Mouse (Mus musculus) stomach, postnatal 0 days (tissue): ENCODE measurements around the gene Ube2e3. TPM values are rescaled to one million over a fixed set of nuclear protein-coding genes. Genes with fewer than 3 reads are reported as not detected.

ENCODE experiments used
- ATAC-seq: fragments of 200-750 bp; cut with Nextera tagmentation; 2 replicates; pipeline ENCODE4 v1.8.0; 2017; ENCODE audit not compliant: low FRiP score, low TSS enrichment
- DNase-seq: peaks from one replicate; pipeline ENCODE4 v3.0.0-alpha.2; 2016; ENCODE audit warnings: low spot score
- H3K27ac ChIP-seq: fragments of 300-500 bp; sonication (generic); replicated peaks from 2 replicates; pipeline ENCODE4 v1.5.1; 2014; ENCODE audit warnings: mild to moderate bottlenecking, control low read depth
- H3K27me3 ChIP-seq: fragments of 300-500 bp; sonication (generic); 2 replicates; pipeline ENCODE4 v1.6.1; 2014; ENCODE audit warnings: low read length; ENCODE audit not compliant: control insufficient read depth, insufficient read depth
- H3K36me3 ChIP-seq: fragments of 300-500 bp; sonication (generic); 2 replicates; pipeline ENCODE4 v1.6.1; 2014; ENCODE audit warnings: low read length, mixed read lengths; ENCODE audit not compliant: control insufficient read depth, insufficient read depth
- H3K4me1 ChIP-seq: fragments of 300-500 bp; sonication (generic); replicated peaks from 2 replicates; pipeline ENCODE4 v1.6.1; 2014; ENCODE audit warnings: antibody characterized with exemption; ENCODE audit not compliant: control insufficient read depth, insufficient read depth
- H3K4me2 ChIP-seq: fragments of 300-500 bp; sonication (generic); replicated peaks from 2 replicates; pipeline ENCODE4 v1.6.1; 2014; ENCODE audit warnings: low read depth, mild to moderate bottlenecking, control low read depth, moderate library complexity
- H3K4me3 ChIP-seq: fragments of 300-500 bp; sonication (generic); 2 replicates; pipeline ENCODE4 v1.5.1; 2014; ENCODE audit warnings: low read depth, low read length, control low read depth
- H3K9ac ChIP-seq: fragments of 300-500 bp; sonication (generic); 2 replicates; pipeline ENCODE4 v1.6.1; 2014; ENCODE audit warnings: mild to moderate bottlenecking, low read length, control low read depth, mixed read lengths
- H3K9me3 ChIP-seq: fragments of 300-500 bp; sonication (generic); 2 replicates; pipeline ENCODE4 v1.6.1; 2016; ENCODE audit warnings: low read length; ENCODE audit not compliant: control insufficient read depth
- CTCF ChIP-seq: IDR thresholded peaks from 2 replicates; pipeline ENCODE4 v1.5.1; 2016; ENCODE audit warnings: antibody characterized with exemption, low read depth, mild to moderate bottlenecking, moderate library complexity
- EP300 ChIP-seq: optimal IDR thresholded peaks from 2 replicates; pipeline ENCODE3; 2016; ENCODE audit warnings: antibody characterized with exemption
- WGBS: fragments of 180-500 bp; shearing (Covaris S2); extraction: QIAGEN DNeasy Blood & Tissue Kit; methylation state at CpG from one replicate; pipeline ENCODE4 v1.1.7; 2014; 5-methylcytosine and 5-hydroxymethylcytosine counted together
- polyA plus RNA-seq: library from polyadenylated mRNA; unstranded; fragments of >200 nt; fragmentation: Nextera tagmentation; extraction: Ambion mirVana; gene quantifications from 2 replicates; pipeline ENCODE4 v1.2.1, GENCODE M21; 2015

Ube2e3 gene
- polyA plus RNA-seq, 1 experiment from 2014 or later: 54.0 TPM

DNA sequence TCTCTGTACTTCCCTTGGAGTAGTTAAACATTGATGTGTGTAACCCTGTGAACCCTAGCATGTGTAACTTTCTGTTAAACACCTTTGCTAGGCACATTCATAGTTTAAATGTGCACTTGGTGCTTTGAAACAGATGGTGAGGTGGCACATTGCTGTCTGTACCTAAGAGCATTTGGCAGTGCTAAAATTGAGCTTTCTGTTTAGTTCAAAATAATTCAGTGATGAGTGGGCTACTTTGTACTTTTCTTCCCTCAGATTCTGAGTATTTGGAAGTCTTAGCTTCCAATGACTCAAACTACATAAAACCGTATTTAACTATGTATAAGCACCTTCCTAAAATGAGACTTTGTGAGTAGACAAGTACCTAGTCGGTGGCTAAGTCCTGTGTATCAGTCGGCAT, 59.7 kb downstream of the Ube2e3 start:
- Histone ChIP-seq H3K4me2 (no peak overlapping the region), H3K27ac (no peak overlapping the region), H3K9me3 (no peaks in the 10 kb centered on the region), H3K36me3 (no peaks in the 10 kb centered on the region), H3K27me3 (no peaks in the 10 kb centered on the region), H3K4me1 (peaks cover 4% of the 10 kb centered on the region; the same call in 1 of the 2 replicates), H3K4me3 (no peak overlapping the region), H3K9ac (no peak overlapping the region)
- TF ChIP-seq CTCF (no peak), EP300 (no peak)
- ATAC-seq (no peak), DNase-seq (no peak)
- WGBS: 28% methylated on average over 3 of the region's 3 CpGs

GRCm38 (mm10) chr2:78928080-78928479, 60.2 kb downstream of the Ube2e3 start:
- WGBS: 40% methylated on average over 5 of the region's 5 CpGs
- Histone ChIP-seq H3K27ac (no peak overlapping the region), H3K27me3 (no peaks in the 10 kb centered on the region), H3K9ac (no peak overlapping the region), H3K36me3 (no peaks in the 10 kb centered on the region), H3K4me1 (peaks cover 4% of the 10 kb centered on the region; the same call in 1 of the 2 replicates), H3K4me3 (no peak overlapping the region), H3K4me2 (no peak overlapping the region), H3K9me3 (no peaks in the 10 kb centered on the region)
- no peak for TF ChIP-seq CTCF
- TF ChIP-seq EP300: no peak
- ATAC-seq (no peak), DNase-seq (no peak)

- H3K4me2 ChIP-seq: no peak overlapping the region
- WGBS: 39% methylated on average over 2 of the region's 2 CpGs
Observed at GRCm38 (mm10) chr2:78931358-78931757, 63.4 kb downstream of the Ube2e3 start.

DNA sequence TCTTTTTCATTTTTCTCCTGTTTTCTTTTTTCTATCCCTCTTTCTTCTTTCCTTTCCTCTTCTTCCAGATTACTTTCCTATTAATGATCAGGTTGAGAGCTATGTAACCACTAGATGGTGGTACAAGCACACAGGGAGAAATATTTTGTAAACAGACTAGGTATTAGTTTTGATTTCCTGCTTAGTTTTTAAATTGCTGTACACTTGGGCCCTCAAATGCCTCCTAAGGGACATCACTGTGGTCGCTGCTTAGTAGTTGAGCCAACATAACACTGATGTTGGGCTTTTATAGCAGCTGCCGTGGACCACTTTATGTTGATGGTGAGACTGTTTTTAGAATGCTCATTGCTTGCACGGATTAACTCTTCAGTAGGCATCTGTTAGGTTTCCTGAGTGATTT, 91.5 kb downstream of the Ube2e3 start:
- Histone ChIP-seq H3K9me3 (no peaks in the 10 kb centered on the region), H3K36me3 (no peaks in the 10 kb centered on the region), H3K9ac (no peak overlapping the region), H3K4me3 (no peak overlapping the region), H3K27me3 (no peaks in the 10 kb centered on the region), H3K4me2 (peak overlapping the region; percentile 17; the same call in 1 of the 2 replicates), H3K27ac (no peak overlapping the region), H3K4me1 (no peaks in the 10 kb centered on the region)
- DNase-seq (no peak), ATAC-seq (no peak)
- TF ChIP-seq EP300: no peak
- TF ChIP-seq CTCF: peak; percentile 93
- WGBS: 33% methylated on average over 3 of the region's 3 CpGs

More at GRCm38 (mm10) chr2:78931358-78931757, 63.4 kb downstream of the Ube2e3 start:
- no peak overlapping the region for H3K27ac ChIP-seq
- H3K4me1 ChIP-seq: peaks cover 4% of the 10 kb centered on the region; the same call in 1 of the 2 replicates
- no peak overlapping the region for H3K4me3 ChIP-seq
- H3K27me3 ChIP-seq: no peaks in the 10 kb centered on the region
- H3K36me3 ChIP-seq: no peaks in the 10 kb centered on the region
- DNase-seq: no peak
- H3K9ac ChIP-seq: no peak overlapping the region
- H3K9me3 ChIP-seq: no peaks in the 10 kb centered on the region
- ATAC-seq: no peak
- TF ChIP-seq EP300 (no peak), CTCF (peak; percentile 69)

GRCm38 (mm10) chr2:78960288-78960687, 92.4 kb downstream of the Ube2e3 start:
- no peaks in the 10 kb centered on the region for H3K9me3 ChIP-seq
- no peak for DNase-seq

DNA sequence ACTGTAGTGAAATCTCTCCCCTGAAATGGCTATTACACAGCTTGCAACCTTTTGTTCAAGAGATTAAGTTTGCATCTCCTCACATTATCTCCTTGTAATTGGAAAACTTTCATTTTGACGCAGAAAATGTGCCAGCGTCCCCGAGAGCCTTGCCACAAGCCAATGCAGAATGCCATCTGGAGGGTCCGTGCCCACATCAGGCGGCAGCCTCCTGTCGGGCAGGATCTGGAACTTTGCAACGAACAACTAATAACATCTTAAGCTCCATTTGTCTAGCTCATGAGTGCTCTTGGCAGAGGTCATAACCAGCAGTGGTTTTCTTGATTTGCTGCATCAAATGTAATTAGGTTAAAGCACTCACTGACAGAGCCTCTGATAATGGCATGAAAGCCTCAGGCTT, 93.1 kb downstream of the Ube2e3 start:
- H3K9ac ChIP-seq: no peak overlapping the region
- no peak for TF ChIP-seq CTCF
- no peak for TF ChIP-seq EP300
- H3K4me3 ChIP-seq: no peak overlapping the region
- WGBS: 77% methylated on average over 7 of the region's 7 CpGs
- no peaks in the 10 kb centered on the region for H3K36me3 ChIP-seq
- ATAC-seq (no peak), DNase-seq (no peak)
- no peak overlapping the region for H3K4me2 ChIP-seq
- no peak overlapping the region for H3K27ac ChIP-seq
- H3K9me3 ChIP-seq: no peaks in the 10 kb centered on the region
- no peaks in the 10 kb centered on the region for H3K4me1 ChIP-seq
- no peaks in the 10 kb centered on the region for H3K27me3 ChIP-seq

More at GRCm38 (mm10) chr2:78960288-78960687, 92.4 kb downstream of the Ube2e3 start:
- H3K4me1 ChIP-seq: no peaks in the 10 kb centered on the region
- H3K4me2 ChIP-seq: no peak overlapping the region
- H3K9ac ChIP-seq: no peak overlapping the region
- no peak overlapping the region for H3K4me3 ChIP-seq
- 46% methylated on average over 5 of the region's 5 CpGs for WGBS
- H3K36me3 ChIP-seq: no peaks in the 10 kb centered on the region
- TF ChIP-seq EP300 (no peak), CTCF (no peak)
- H3K27ac ChIP-seq: no peak overlapping the region
- H3K27me3 ChIP-seq: no peaks in the 10 kb centered on the region
- no peak for ATAC-seq
